1 mouse cellular context compared by ENCODE assay signal in the genomic region with DNA sequence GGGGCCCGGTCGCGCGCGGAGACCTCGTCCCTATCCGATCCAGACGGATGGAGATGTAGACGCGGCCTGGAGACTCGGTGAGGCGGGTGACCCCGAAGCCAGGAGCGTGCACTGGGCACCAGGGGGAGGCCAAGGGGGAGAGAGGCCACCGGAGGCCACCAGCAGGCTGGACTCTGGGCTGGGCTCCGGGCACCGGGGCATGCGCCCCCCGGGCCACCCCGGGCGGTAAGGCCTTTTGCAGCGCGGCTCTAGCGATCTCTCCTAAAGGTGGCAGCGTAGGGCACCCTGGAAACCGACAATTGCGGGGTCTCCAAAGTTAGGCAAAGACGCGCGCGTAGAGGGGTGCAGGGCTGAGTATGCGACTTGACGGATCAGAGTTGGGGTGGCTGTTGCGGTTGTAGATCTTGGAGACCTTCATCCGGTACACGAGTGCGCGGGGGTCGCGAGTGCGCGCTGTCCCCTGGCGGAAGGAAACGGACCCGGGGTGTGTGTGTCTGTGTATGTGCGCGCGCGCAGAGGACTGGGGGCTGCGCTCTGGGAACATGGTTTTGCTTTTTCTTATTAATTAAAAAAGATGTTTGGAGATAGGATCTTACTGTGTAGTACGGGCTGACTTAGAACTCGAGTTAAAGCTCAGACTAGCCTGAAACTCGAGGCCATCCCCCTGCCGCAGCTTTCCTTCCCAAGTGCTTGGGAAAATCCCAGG.
TF ChIP-seq lines count a peak whose summit lies in the region.

No protein-coding gene starts in this region.

TF ChIP-seq in MEL, 35 proteins besides CTCF, POLR2A, EP300 and RAD21 (continued from another document):
- no peak for TF ChIP-seq USF2 (IDR thresholded peaks at IDR 0.05; ENCODE audit: borderline replicate concordance in 1 of 2, insufficient read depth in 1 of 2, low read depth in 1 of 2, low read length in 2 of 2)
- no peak for TF ChIP-seq ZKSCAN1 (IDR thresholded peaks at IDR 0.05; ENCODE audit: low read depth, low read length)
